Mouse (Mus musculus) liver, embryonic 16.5 days (tissue): ENCODE measurements around the gene Rnf123. TPM values are rescaled to one million over a fixed set of nuclear protein-coding genes. Genes with fewer than 3 reads are reported as not detected.

Experiments
- ATAC-seq: fragments of 200-750 bp; cut with Nextera tagmentation; 2 replicates; pipeline ENCODE4 v1.8.0; 2017; ENCODE audit warnings: low read depth, mild to moderate bottlenecking, moderate number of reproducible peaks, moderate library complexity
- H3K27ac ChIP-seq: fragments of 300-500 bp; sonication (generic); 2 replicates; pipeline ENCODE4 v1.5.1; 2014; ENCODE audit warnings: mild to moderate bottlenecking, low read length
- H3K27me3 ChIP-seq: fragments of 300-500 bp; sonication (generic); 2 replicates; pipeline ENCODE4 v1.6.1; 2014; ENCODE audit warnings: low read depth, low read length, mixed read lengths; ENCODE audit not compliant: control insufficient read depth, insufficient read depth
- H3K36me3 ChIP-seq: fragments of 300-500 bp; sonication (generic); 2 replicates; pipeline ENCODE4 v1.6.1; 2014; ENCODE audit warnings: mild to moderate bottlenecking; ENCODE audit not compliant: control insufficient read depth, insufficient read depth
- H3K4me1 ChIP-seq: fragments of 300-500 bp; sonication (generic); 2 replicates; pipeline ENCODE4 v1.6.1; 2014; ENCODE audit warnings: low read depth, low read length, mixed read lengths; ENCODE audit not compliant: control insufficient read depth
- H3K4me2 ChIP-seq: fragments of 300-500 bp; sonication (generic); 2 replicates; pipeline ENCODE4 v1.6.1; 2014; ENCODE audit warnings: low read depth, low read length, mixed read lengths
- H3K4me3 ChIP-seq: fragments of 300-500 bp; sonication (generic); 2 replicates; pipeline ENCODE4 v1.5.1; 2014; ENCODE audit warnings: low read depth, mild to moderate bottlenecking, low read length
- H3K9ac ChIP-seq: fragments of 300-500 bp; sonication (generic); 2 replicates; pipeline ENCODE4 v1.6.1; 2014; ENCODE audit warnings: low read depth, low read length
- H3K9me3 ChIP-seq: fragments of 300-500 bp; sonication (generic); replicated peaks from 2 replicates; pipeline ENCODE4 v1.6.1; 2016; ENCODE audit warnings: low read length; ENCODE audit not compliant: control insufficient read depth
- WGBS: fragments of 180-500 bp; shearing (Covaris S2); extraction: QIAGEN DNeasy Blood & Tissue Kit; methylation state at CpG from one replicate; pipeline ENCODE4 v1.1.7; 2014; ENCODE audit not compliant: insufficient replicate concordance; 5-methylcytosine and 5-hydroxymethylcytosine counted together
- microRNA-seq: library from miRNA; unstranded; fragments of <30 nt; microRNA quantifications from one replicate; pipeline ENCODE4, GENCODE M21; 2016
- polyA plus RNA-seq: library from polyadenylated mRNA; unstranded; fragments of >200 nt; fragmentation: Nextera tagmentation; extraction: Ambion mirVana; gene quantifications from 2 replicates; pipeline ENCODE4 v1.2.1, GENCODE M21; 2015

Gene Rnf123
- polyA plus RNA-seq, 1 experiment from 2014 or later = 106 TPM

DNA sequence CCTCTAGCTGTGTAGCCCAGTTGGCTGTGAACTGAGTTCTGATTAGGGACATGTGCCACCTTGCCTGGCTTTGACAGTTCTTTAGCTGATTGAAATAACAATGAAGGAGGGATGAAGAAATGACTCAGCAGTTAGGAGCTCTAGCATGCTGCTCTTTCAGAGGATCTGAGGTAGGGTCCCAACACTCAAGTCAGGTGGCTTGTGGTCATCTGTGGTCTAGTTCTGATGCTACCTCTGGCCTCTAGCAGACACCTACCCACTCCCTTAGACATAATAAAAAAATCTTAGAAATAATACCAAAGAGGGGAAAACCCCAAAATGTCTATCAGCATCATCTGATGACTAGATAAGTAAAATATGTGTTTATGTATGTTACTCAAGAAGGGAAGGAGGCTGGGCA, 72.8 kb downstream of the Rnf123 start:
- no peak for ATAC-seq
- Histone ChIP-seq H3K36me3 (peaks cover 13% of the 10 kb centered on the region), H3K27ac (no peak overlapping the region), H3K9ac (no peak overlapping the region), H3K4me1 (peaks cover 19% of the 10 kb centered on the region), H3K27me3 (no peaks in the 10 kb centered on the region), H3K4me2 (no peak overlapping the region), H3K9me3 (no peaks in the 10 kb centered on the region), H3K4me3 (no peak overlapping the region)

DNA sequence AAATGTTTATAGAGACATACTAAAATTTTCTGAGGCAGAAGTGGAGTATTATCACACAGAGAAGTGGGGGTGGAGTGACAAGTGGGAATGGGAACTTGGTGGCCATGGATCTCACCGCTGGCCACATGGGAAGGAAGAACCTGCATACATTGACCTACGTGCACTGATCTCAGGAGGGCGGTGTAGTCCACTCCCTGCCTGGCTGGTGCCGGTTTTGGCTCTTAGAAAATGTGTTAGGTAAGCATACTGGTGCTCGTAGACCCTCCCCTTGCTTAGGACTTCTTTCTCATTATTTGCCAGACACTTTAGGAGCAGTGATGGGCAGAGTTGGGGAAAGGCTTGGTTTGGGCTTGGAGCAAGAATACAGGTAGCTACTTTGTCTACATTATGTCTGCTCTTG, 75.1 kb downstream of the Rnf123 start:
- no peaks in the 10 kb centered on the region for H3K9me3 ChIP-seq
- H3K9ac ChIP-seq = no peak overlapping the region
- ATAC-seq = no peak
- no peak overlapping the region for H3K4me2 ChIP-seq
- H3K27me3 ChIP-seq = no peaks in the 10 kb centered on the region
- 81% methylated on average over 5 of the region's 5 CpGs for whole genome bisulfite sequencing
- no peak overlapping the region for H3K4me3 ChIP-seq
- peaks cover 10% of the 10 kb centered on the region for H3K36me3 ChIP-seq
- no peak overlapping the region for H3K27ac ChIP-seq
- peaks cover 37% of the 10 kb centered on the region for H3K4me1 ChIP-seq

DNA sequence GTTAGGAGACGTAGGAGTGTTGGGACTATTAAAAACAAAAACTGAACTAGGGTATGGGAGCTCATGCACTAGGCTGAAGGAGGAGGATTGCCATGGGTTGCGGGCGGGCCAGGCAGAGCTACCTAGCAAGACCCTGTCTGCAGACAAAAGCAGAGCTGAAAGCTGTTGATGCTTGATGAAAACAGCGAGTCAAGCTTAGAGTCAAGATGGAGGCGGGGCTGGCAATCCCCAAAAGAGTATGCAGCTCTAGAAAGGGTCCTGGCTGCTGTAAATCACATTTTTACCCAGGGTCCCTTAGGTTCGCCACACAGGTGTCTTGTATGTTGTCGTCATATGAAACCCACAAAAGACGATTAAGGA, 79.6 kb downstream of the Rnf123 start:
- Histone ChIP-seq H3K9me3 (no peaks in the 10 kb centered on the region), H3K27ac (peak overlapping the region; percentile 97), H3K9ac (peak overlapping the region; percentile 100), H3K4me2 (peak overlapping the region; percentile 76), H3K4me1 (peaks cover 40% of the 10 kb centered on the region), H3K36me3 (no peaks in the 10 kb centered on the region), H3K4me3 (peak overlapping the region; percentile 96), H3K27me3 (no peaks in the 10 kb centered on the region)
- no peak for ATAC-seq
- WGBS = 25% methylated on average over 8 of the region's 8 CpGs

DNA sequence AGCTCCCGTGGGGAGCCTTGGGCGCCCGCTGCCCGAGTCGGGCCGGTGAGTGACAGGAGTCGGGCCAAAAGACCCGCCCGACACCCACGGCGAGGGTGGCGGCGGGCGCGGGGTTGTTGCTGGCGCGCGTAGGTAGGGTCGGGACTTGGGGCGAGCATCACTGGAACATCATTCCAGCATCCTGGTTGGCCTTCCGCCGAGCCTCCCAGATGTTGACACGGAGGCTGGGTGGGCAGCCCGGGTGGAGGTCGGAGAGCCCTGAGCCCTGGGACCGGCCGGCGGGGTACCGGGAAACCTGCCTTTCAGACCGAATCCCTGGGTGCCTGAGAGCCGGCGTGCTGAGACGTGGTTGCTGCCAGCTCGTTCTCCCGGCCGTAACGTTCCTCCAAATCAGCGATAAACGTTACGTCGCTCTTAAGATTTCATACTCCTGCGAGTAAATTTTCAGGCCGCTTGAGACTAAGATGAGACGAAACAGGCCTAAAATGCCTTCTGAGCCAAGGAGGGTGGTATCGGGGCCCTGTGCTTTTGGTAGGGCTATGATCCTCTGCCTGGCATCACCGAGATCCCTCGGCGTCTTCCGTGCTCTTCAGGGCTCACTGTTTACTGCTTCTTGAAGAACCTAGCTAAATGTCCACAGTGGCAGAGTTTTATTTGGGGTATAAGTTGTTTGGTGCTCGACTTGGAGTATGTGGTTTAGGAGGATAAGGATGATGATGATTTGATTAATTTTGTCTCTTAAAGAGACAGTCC, 80.2 kb downstream of the Rnf123 start:
- peak; percentile 6 for ATAC-seq
- Histone ChIP-seq H3K4me2 (peak overlapping the region; percentile 76), H3K9ac (peak overlapping the region; percentile 100), H3K4me1 (peaks cover 34% of the 10 kb centered on the region), H3K27ac (peak overlapping the region; percentile 97), H3K36me3 (no peaks in the 10 kb centered on the region), H3K27me3 (no peaks in the 10 kb centered on the region), H3K9me3 (no peaks in the 10 kb centered on the region), H3K4me3 (peak overlapping the region; percentile 96)
- under 1% methylated on average over 50 of the region's 50 CpGs for WGBS

DNA sequence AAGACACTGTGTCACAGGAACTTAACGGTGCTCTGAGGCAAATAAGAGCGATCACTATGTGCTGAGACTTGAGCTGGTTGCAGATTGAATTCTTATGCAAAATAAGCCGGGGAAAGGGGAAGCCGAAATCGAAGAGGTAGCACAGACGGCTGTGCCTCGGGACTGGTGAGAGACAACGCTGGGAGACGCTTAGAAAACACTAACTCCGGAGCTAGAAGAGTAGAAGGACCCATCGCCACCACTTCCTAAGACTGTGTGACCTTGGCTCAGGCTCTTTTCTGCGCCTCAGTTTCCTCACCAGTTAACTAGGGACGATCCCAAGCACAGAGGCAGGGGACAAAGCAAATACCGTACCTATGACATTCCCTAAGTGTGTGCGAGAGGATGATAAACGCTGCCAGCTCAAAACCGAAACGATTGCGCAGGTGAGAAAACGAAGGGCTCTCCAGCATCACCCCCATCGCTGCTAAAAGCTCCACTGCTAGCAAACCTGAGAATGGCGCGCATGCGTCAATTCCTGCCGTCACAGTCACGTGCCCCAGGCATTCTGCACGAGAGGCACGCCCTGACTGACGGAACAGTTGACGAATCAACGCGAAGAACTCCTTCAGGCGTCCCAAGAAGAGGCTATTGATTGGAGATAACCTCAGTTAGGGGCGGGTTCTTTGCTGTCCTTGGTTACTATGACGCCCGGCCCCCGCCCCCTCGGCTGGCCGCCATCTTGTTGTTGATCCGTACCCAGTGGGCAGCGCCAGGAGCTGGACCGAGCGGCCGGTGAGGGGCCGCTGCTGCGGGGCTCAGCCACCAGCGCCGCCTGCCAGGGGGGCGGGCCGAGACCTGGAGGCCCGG, 81.0 kb downstream of the Rnf123 start, which contains the start of gene Ip6k1:
TSS of gene Ip6k1 (plus strand) at position 580 of the 849 bp plus-strand sequence.
- H3K4me2 ChIP-seq = peak within 1 kb of the TSS; percentile 89
- peak; percentile 99 for ATAC-seq
- H3K36me3 ChIP-seq = no peaks in the 10 kb centered on the region
- H3K27ac ChIP-seq = peak within 1 kb of the TSS; percentile 97
- peak within 1 kb of the TSS; percentile 100 for H3K9ac ChIP-seq
- H3K9me3 ChIP-seq = no peaks in the 10 kb centered on the region
- H3K27me3 ChIP-seq = no peaks in the 10 kb centered on the region
- peak within 1 kb of the TSS; percentile 96 for H3K4me3 ChIP-seq
- under 1% methylated on average over 51 of the region's 51 CpGs for WGBS
- H3K4me1 ChIP-seq = peaks cover 29% of the 10 kb centered on the region

Small RNA genes lying within 50 kb of the gene (microRNA-seq; reads per million reads assigned to microRNA genes)
- gene Gm47303 = not detected
- 1.7 reads per million for gene Mir7088

Other genes with a start within 250 kb of the Rnf123 start
- gene Rbm6, start 210.1 kb downstream of the Rnf123 start, polyA plus RNA-seq = 25.8 and 26.6 TPM in 2 replicates
- gene Mon1a, start 195.2 kb downstream of the Rnf123 start, polyA plus RNA-seq = 3.6 and 4.1 TPM in 2 replicates
- gene Mst1r, start 176.5 kb downstream of the Rnf123 start, polyA plus RNA-seq = 1.3 and 2.8 TPM in 2 replicates
- not detected in 2 replicates for gene Actl11, start 154.9 kb downstream of the Rnf123 start, polyA plus RNA-seq
- 0.11 TPM in 2 replicates for gene Camkv, start 147.7 kb downstream of the Rnf123 start, polyA plus RNA-seq
- gene Traip, start 133.2 kb downstream of the Rnf123 start, polyA plus RNA-seq = 11.1 and 13.3 TPM in 2 replicates
- 43.8 and 47.7 TPM in 2 replicates for gene Uba7, start 107.8 kb downstream of the Rnf123 start, polyA plus RNA-seq
- 0.41 and 0.49 TPM in 2 replicates for gene Gm20661, start 100.3 kb downstream of the Rnf123 start, polyA plus RNA-seq
- 41.0 and 46.1 TPM in 2 replicates for gene Inka1, start 97.5 kb downstream of the Rnf123 start, polyA plus RNA-seq
- 1.0 and 1.2 TPM in 2 replicates for gene Cdhr4, start 90.8 kb downstream of the Rnf123 start, polyA plus RNA-seq
- gene Gm20662, start 87.0 kb downstream of the Rnf123 start, polyA plus RNA-seq = 0.22 and 0.48 TPM in 2 replicates
- 39.1 and 45.3 TPM in 2 replicates for gene Ip6k1, start 80.8 kb downstream of the Rnf123 start, polyA plus RNA-seq
- 12.9 and 13.8 TPM in 2 replicates for gene Gmppb, start 34.1 kb downstream of the Rnf123 start, polyA plus RNA-seq
- 1.6 and 2.1 TPM in 2 replicates for gene Amigo3, start 30.2 kb downstream of the Rnf123 start, polyA plus RNA-seq
- gene Mst1, start 2.9 kb downstream of the Rnf123 start, polyA plus RNA-seq = 52.5 and 62.0 TPM in 2 replicates
- 167 and 172 TPM in 2 replicates for gene Apeh, start 11.3 kb upstream of the Rnf123 start, polyA plus RNA-seq
- 1.0 and 1.2 TPM in 2 replicates for gene Bsn, start 107.0 kb upstream of the Rnf123 start, polyA plus RNA-seq
- 17.0 and 20.4 TPM in 2 replicates for gene Dag1, start 180.6 kb upstream of the Rnf123 start, polyA plus RNA-seq
- 7.4 and 7.6 TPM in 2 replicates for gene Nicn1, start 207.1 kb upstream of the Rnf123 start, polyA plus RNA-seq
- gene Amt, start 213.5 kb upstream of the Rnf123 start, polyA plus RNA-seq = 14.4 and 15.0 TPM in 2 replicates
- gene Rhoa, start 222.8 kb upstream of the Rnf123 start, polyA plus RNA-seq = 190 and 213 TPM in 2 replicates
- gene Tcta, start 222.8 kb upstream of the Rnf123 start, polyA plus RNA-seq = 14.9 and 15.2 TPM in 2 replicates